Mouse (Mus musculus): ENCODE results near the gene Mgat4e. TPM values are rescaled to one million over a fixed set of nuclear protein-coding genes. Genes with fewer than 3 reads are reported as not detected.
A peak's percentile ranks its signal among the peaks of the same experiment; 100 is the strongest.

Gene Mgat4e
- polyA plus RNA-seq, 1 experiment from 2014 or later: not detected

- Histone ChIP-seq H3K36me3 (peaks cover 7% of the 10 kb centered on the region; the same call in 1 of the 2 replicates), H3K9ac (no peak overlapping the region), H3K4me2 (no peak overlapping the region), H3K4me3 (no peak overlapping the region), H3K9me3 (replicated peaks) (no peaks in the 10 kb centered on the region), H3K4me1 (replicated peaks) (peaks cover 21% of the 10 kb centered on the region), H3K27me3 (peaks cover 14% of the 10 kb centered on the region; the same call in 1 of the 2 replicates), H3K27ac (no peak overlapping the region)
- no peak for ATAC-seq (replicated peaks; ENCODE audit: insufficient number of reproducible peaks, insufficient read depth, low FRiP score, low read depth)
- 63% methylated on average over 4 of the region's 4 CpGs for WGBS
Observed at GRCm38 (mm10) chr1:134512183-134512582, 37.3 kb downstream of the Mgat4e start.

- H3K9ac ChIP-seq: no peak overlapping the region
- H3K4me2 ChIP-seq: no peak overlapping the region
- H3K4me1 ChIP-seq (replicated peaks): peaks cover 10% of the 10 kb centered on the region
- H3K4me3 ChIP-seq: no peak overlapping the region
- no peak overlapping the region for H3K27ac ChIP-seq
- no peak for ATAC-seq (replicated peaks; ENCODE audit: insufficient number of reproducible peaks, insufficient read depth, low FRiP score, low read depth)
- H3K36me3 ChIP-seq: peaks cover 20% of the 10 kb centered on the region
- peaks cover 14% of the 10 kb centered on the region; the same call in 1 of the 2 replicates for H3K27me3 ChIP-seq
- no peaks in the 10 kb centered on the region for H3K9me3 ChIP-seq (replicated peaks)
- 50% methylated on average over 7 of the region's 7 CpGs for WGBS
Observed at GRCm38 (mm10) chr1:134510018-134510417, 39.5 kb downstream of the Mgat4e start.

GRCm38 (mm10) chr1:134506201-134506600, 43.3 kb downstream of the Mgat4e start:
- WGBS: 90% methylated on average over 8 of the region's 8 CpGs
- H3K27ac ChIP-seq: no peak overlapping the region
- ATAC-seq (replicated peaks; ENCODE audit: insufficient number of reproducible peaks, insufficient read depth, low FRiP score, low read depth): no peak

GRCm38 (mm10) chr1:134500916-134501315, 48.6 kb downstream of the Mgat4e start:
- Histone ChIP-seq H3K4me3 (no peak overlapping the region), H3K4me1 (replicated peaks) (peaks cover 5% of the 10 kb centered on the region), H3K27ac (no peak overlapping the region), H3K27me3 (no peaks in the 10 kb centered on the region), H3K9me3 (replicated peaks) (no peaks in the 10 kb centered on the region), H3K4me2 (no peak overlapping the region), H3K9ac (no peak overlapping the region), H3K36me3 (peaks cover 5% of the 10 kb centered on the region; the same call in 1 of the 2 replicates)
- 89% methylated on average over 1 of the region's 1 CpGs for WGBS
- ATAC-seq (replicated peaks; ENCODE audit: insufficient number of reproducible peaks, insufficient read depth, low FRiP score, low read depth): no peak

More at GRCm38 (mm10) chr1:134506201-134506600, 43.3 kb downstream of the Mgat4e start:
- Histone ChIP-seq H3K4me1 (replicated peaks) (no peaks in the 10 kb centered on the region), H3K4me3 (no peak overlapping the region), H3K9me3 (replicated peaks) (no peaks in the 10 kb centered on the region), H3K36me3 (peaks cover 24% of the 10 kb centered on the region), H3K4me2 (no peak overlapping the region), H3K9ac (no peak overlapping the region), H3K27me3 (no peaks in the 10 kb centered on the region)

- no peaks in the 10 kb centered on the region; the same call in 1 of the 2 replicates for H3K36me3 ChIP-seq
- 80% methylated on average over 10 of the region's 10 CpGs for WGBS
- ATAC-seq (replicated peaks; ENCODE audit: insufficient number of reproducible peaks, insufficient read depth, low FRiP score, low read depth): no peak
- no peaks in the 10 kb centered on the region for H3K9me3 ChIP-seq (replicated peaks)
- no peaks in the 10 kb centered on the region for H3K27me3 ChIP-seq
- no peak overlapping the region for H3K9ac ChIP-seq
- H3K4me1 ChIP-seq (replicated peaks): peaks cover 14% of the 10 kb centered on the region
- no peak overlapping the region for H3K27ac ChIP-seq
- peak overlapping the region; percentile 80; the same call in 1 of the 2 replicates for H3K4me3 ChIP-seq
- peak overlapping the region; percentile 75 for H3K4me2 ChIP-seq
Observed at GRCm38 (mm10) chr1:134495991-134496390, 53.5 kb downstream of the Mgat4e start.

GRCm38 (mm10) chr1:134495216-134495539, 54.3 kb downstream of the Mgat4e start:
- Histone ChIP-seq H3K9ac (peak overlapping the region; percentile 75), H3K4me1 (replicated peaks) (peaks cover 14% of the 10 kb centered on the region), H3K4me2 (peak overlapping the region; percentile 75), H3K9me3 (replicated peaks) (no peaks in the 10 kb centered on the region), H3K36me3 (peaks cover 4% of the 10 kb centered on the region), H3K4me3 (peak overlapping the region; percentile 80), H3K27ac (peak overlapping the region; percentile 95), H3K27me3 (no peaks in the 10 kb centered on the region)
- no peak for ATAC-seq (replicated peaks; ENCODE audit: insufficient number of reproducible peaks, insufficient read depth, low FRiP score, low read depth)
- WGBS: 11% methylated on average over 5 of the region's 5 CpGs

- peak within 1 kb of the TSS; percentile 75 for H3K9ac ChIP-seq
- peak within 1 kb of the TSS; percentile 95 for H3K27ac ChIP-seq
- peaks cover 10% of the 10 kb centered on the region for H3K36me3 ChIP-seq
- no peaks in the 10 kb centered on the region for H3K9me3 ChIP-seq (replicated peaks)
- ATAC-seq (replicated peaks; ENCODE audit: insufficient number of reproducible peaks, insufficient read depth, low FRiP score, low read depth): peak; percentile 100
- no peaks in the 10 kb centered on the region for H3K27me3 ChIP-seq
- WGBS: under 1% methylated on average over 52 of the region's 58 CpGs
- H3K4me3 ChIP-seq: peak within 1 kb of the TSS; percentile 80
- H3K4me1 ChIP-seq (replicated peaks): peaks cover 14% of the 10 kb centered on the region
- peak within 1 kb of the TSS; percentile 75 for H3K4me2 ChIP-seq
Observed at GRCm38 (mm10) chr1:134494428-134495215, 54.9 kb downstream of the Mgat4e start, which contains the start of gene Rabif. Rabif (plus strand) TSS chr1:134494648.

GRCm38 (mm10) chr1:134493956-134494355, 55.5 kb downstream of the Mgat4e start:
- peaks cover 17% of the 10 kb centered on the region for H3K36me3 ChIP-seq
- peak overlapping the region; percentile 95 for H3K27ac ChIP-seq
- no peaks in the 10 kb centered on the region for H3K9me3 ChIP-seq (replicated peaks)
- no peaks in the 10 kb centered on the region for H3K27me3 ChIP-seq
- ATAC-seq (replicated peaks; ENCODE audit: insufficient number of reproducible peaks, insufficient read depth, low FRiP score, low read depth): no peak
- H3K4me3 ChIP-seq: peak overlapping the region; percentile 80
- 21% methylated on average over 5 of the region's 5 CpGs for WGBS
- peaks cover 14% of the 10 kb centered on the region for H3K4me1 ChIP-seq (replicated peaks)
- H3K9ac ChIP-seq: peak overlapping the region; percentile 66
- peak overlapping the region; percentile 75 for H3K4me2 ChIP-seq

GRCm38 (mm10) chr1:134493496-134493895, 56.0 kb downstream of the Mgat4e start:
- Histone ChIP-seq H3K9ac (no peak overlapping the region), H3K4me1 (replicated peaks) (peaks cover 14% of the 10 kb centered on the region), H3K4me2 (no peak overlapping the region), H3K9me3 (replicated peaks) (no peaks in the 10 kb centered on the region), H3K27ac (no peak overlapping the region), H3K27me3 (no peaks in the 10 kb centered on the region), H3K4me3 (no peak overlapping the region), H3K36me3 (peaks cover 21% of the 10 kb centered on the region)
- no peak for ATAC-seq (replicated peaks; ENCODE audit: insufficient number of reproducible peaks, insufficient read depth, low FRiP score, low read depth)
- 86% methylated on average over 2 of the region's 2 CpGs for WGBS

GRCm38 (mm10) chr1:134492276-134492675, 57.2 kb downstream of the Mgat4e start:
- Histone ChIP-seq H3K9ac (no peak overlapping the region), H3K4me2 (no peak overlapping the region), H3K4me1 (replicated peaks) (peaks cover 14% of the 10 kb centered on the region), H3K9me3 (replicated peaks) (no peaks in the 10 kb centered on the region), H3K27ac (no peak overlapping the region), H3K4me3 (no peak overlapping the region), H3K36me3 (peaks cover 33% of the 10 kb centered on the region), H3K27me3 (no peaks in the 10 kb centered on the region)
- 71% methylated on average over 7 of the region's 7 CpGs for WGBS
- no peak for ATAC-seq (replicated peaks; ENCODE audit: insufficient number of reproducible peaks, insufficient read depth, low FRiP score, low read depth)
